Mouse (Mus musculus): ENCODE data around the gene Speer1.
"Not testable (repeated sequence)": the region's sequence is repeated elsewhere in the genome, so short reads cannot be mapped to it uniquely, and the experiment has no call there.

The Speer1 gene

GRCm38 (mm10) chr5:11341216-11341615 lies at the start of gene Speer1:
Gene Speer1 (plus strand): TSS chr5:11341516.
- not testable (repeated sequence) for DNase-seq (ENCODE audit: low spot score in 2 of 2)

All from spleen, postnatal 4 days (tissue).